Mouse (Mus musculus) heart, adult 2 months (tissue): ENCODE measurements around the gene Slc2a1.

Experiments
- CTCF ChIP-seq: fragments of 200-600 bp; IDR thresholded peaks from 2 replicates; pipeline ENCODE4 v1.8.1; 2022; ENCODE audit warnings: antibody characterized with exemption, mild to moderate bottlenecking, moderate library complexity
- EP300 ChIP-seq: fragments of 200-500 bp; IDR thresholded peaks from 2 replicates; pipeline ENCODE4 v1.6.1; 2011; ENCODE audit warnings: low read depth, low read length, control low read depth; ENCODE audit not compliant: insufficient read depth
- POLR2A ChIP-seq: fragments of 200-500 bp; IDR thresholded peaks from 2 replicates; pipeline ENCODE4 v1.6.1; 2011; ENCODE audit warnings: mild to moderate bottlenecking, low read depth, low read length, control low read depth; ENCODE audit not compliant: insufficient read depth

- TF ChIP-seq CTCF: no peak
- no peak for TF ChIP-seq POLR2A
- no peak for TF ChIP-seq EP300
Observed at GRCm38 (mm10) chr4:119079928-119080327, 28.6 kb upstream of the Slc2a1 start.
